In the genomic region with DNA sequence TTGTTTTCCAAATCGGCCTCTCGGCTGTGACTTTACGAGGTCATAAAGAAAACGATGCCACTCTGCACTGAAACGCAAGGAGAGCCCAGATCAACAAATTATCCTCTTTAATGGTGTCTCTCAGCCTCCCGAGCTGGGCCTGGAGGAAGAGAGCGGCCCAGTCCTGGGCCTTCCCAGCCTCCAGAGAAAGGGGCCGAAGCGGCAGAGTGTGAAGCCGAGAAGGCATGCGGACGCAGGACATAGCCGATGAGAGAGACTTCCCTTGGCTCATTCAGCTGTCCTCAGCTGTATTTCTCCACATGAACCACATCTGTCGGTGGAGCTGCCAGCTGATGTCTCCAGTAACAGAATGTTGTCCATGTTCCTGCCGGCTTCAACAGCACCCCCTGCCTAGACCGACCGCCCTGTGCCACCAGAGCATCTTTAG, we compare ENCODE assay signal across 9 mouse cellular contexts.
DNase-seq lines count a peak whose midpoint lies in the region; ATAC-seq and TF ChIP-seq lines count a peak whose summit lies in the region.
"Had no signal": no experiment of that assay in that cellular context is flagged by ENCODE, and none has a peak within 500 bp of the region (broad histone marks: within the 10 kb centered on the region; RNA-seq: fewer than 3 reads in every experiment).

No protein-coding gene starts in this region.

- no peak for TF ChIP-seq POLR2A in myocyte (IDR thresholded peaks at IDR 0.05; ENCODE audit: insufficient read length, low read depth)

- H3K4me3 ChIP-seq in heart, embryonic 10.5 days = no peak overlapping the region
- no peak overlapping the region for H3K4me3 ChIP-seq in embryonic facial prominence, embryonic 10.5 days
- no peak overlapping the region for H3K4me3 ChIP-seq in hindbrain, embryonic 15.5 days
- H3K4me3 ChIP-seq in myocyte = no peak overlapping the region

- H3K4me2 ChIP-seq in hindbrain, embryonic 15.5 days = 0 out of 2 replicates have a peak overlapping the region, but pooled peaks have one; percentile 0
- peak overlapping the region; percentile 52 for H3K4me2 ChIP-seq in myocyte (ENCODE audit: low read depth)

- no peaks in the 10 kb centered on the region for H3K9me3 ChIP-seq in heart, embryonic 10.5 days
- H3K9me3 ChIP-seq in embryonic facial prominence, embryonic 10.5 days = no peaks in the 10 kb centered on the region
- no peaks in the 10 kb centered on the region for H3K9me3 ChIP-seq in hindbrain, embryonic 15.5 days

- WGBS in heart, embryonic 10.5 days = 69% methylated on average over 17 of the region's 17 CpGs
- 77% methylated on average over 17 of the region's 17 CpGs for WGBS in embryonic facial prominence, embryonic 10.5 days
- WGBS in hindbrain, embryonic 15.5 days = 49% methylated on average over 17 of the region's 17 CpGs

- no peak overlapping the region for H3ac ChIP-seq in myocyte (ENCODE audit: control insufficient read depth, insufficient read length)

- H3K9ac ChIP-seq in hindbrain, embryonic 15.5 days = no peak overlapping the region

- DNase-seq in heart, adult 11 months = peak; percentile 94
- no peak for DNase-seq in heart, embryonic 10.5 days (ENCODE audit: low spot score)
- DNase-seq in embryonic facial prominence, embryonic 10.5 days (ENCODE audit: low spot score) = no peak
- DNase-seq in frontal cortex, postnatal 14 days (ENCODE audit: low spot score in 2 of 2) = no peak
- no peak for DNase-seq in right cerebral cortex, postnatal 14 days
- no peak for DNase-seq in cerebellum, adult 11-12 months
- DNase-seq: adrenal gland, postnatal 25 days had no signal

- peaks cover 14% of the 10 kb centered on the region for H3K4me1 ChIP-seq in heart, embryonic 10.5 days
- H3K4me1 ChIP-seq in embryonic facial prominence, embryonic 10.5 days = peaks cover 37% of the 10 kb centered on the region
- H3K4me1 ChIP-seq in hindbrain, embryonic 15.5 days (replicated peaks) = peaks cover 39% of the 10 kb centered on the region

- H3K27me3 ChIP-seq in heart, embryonic 10.5 days (ENCODE audit: insufficient read depth, poor library complexity, severe bottlenecking) = 0 out of 2 replicates have a peak, but pooled peaks cover 1% of the 10 kb centered on the region
- H3K27me3 ChIP-seq in embryonic facial prominence, embryonic 10.5 days (replicated peaks; ENCODE audit: low read depth, poor library complexity, severe bottlenecking) = peaks cover 9% of the 10 kb centered on the region
- no peaks in the 10 kb centered on the region for H3K27me3 ChIP-seq in hindbrain, embryonic 15.5 days
- H3K27me3 ChIP-seq in myocyte (ENCODE audit: control insufficient read depth, insufficient read depth, insufficient read length) = no peaks in the 10 kb centered on the region

- H3K79me2 ChIP-seq in myocyte (ENCODE audit: control insufficient read depth, insufficient read depth) = no peaks in the 10 kb centered on the region

- no peak for ATAC-seq in hindbrain, embryonic 15.5 days (ENCODE audit: low FRiP score, low read depth)

- H3K36me3 ChIP-seq in heart, embryonic 10.5 days = no peaks in the 10 kb centered on the region
- H3K36me3 ChIP-seq in embryonic facial prominence, embryonic 10.5 days (replicated peaks) = no peaks in the 10 kb centered on the region
- no peaks in the 10 kb centered on the region for H3K36me3 ChIP-seq in hindbrain, embryonic 15.5 days
- no peaks in the 10 kb centered on the region for H3K36me3 ChIP-seq in myocyte (ENCODE audit: control insufficient read depth, insufficient read depth)

- H3K27ac ChIP-seq in heart, embryonic 10.5 days = no peak overlapping the region
- peak overlapping the region; percentile 54 for H3K27ac ChIP-seq in embryonic facial prominence, embryonic 10.5 days (replicated peaks)
- peak overlapping the region; percentile 17; the same call in 1 of the 2 replicates for H3K27ac ChIP-seq in hindbrain, embryonic 15.5 days (replicated peaks)

TF ChIP-seq in myocyte, 11 proteins besides CTCF, POLR2A, EP300 and RAD21:
- TF ChIP-seq MAX (IDR thresholded peaks at IDR 0.05; ENCODE audit: low read depth) (no peak), MYOD1 (IDR thresholded peaks at IDR 0.05; ENCODE audit: control insufficient read depth in 1 of 3, insufficient read length in 2 of 3, low read depth in 2 of 3) (peak in 2 of 3 experiments; percentile 37 to 68)
